Mouse (Mus musculus) kidney, adult 11 months (tissue): Measurements from ENCODE around the gene C2cd4c.
A peak's percentile ranks its signal among the peaks of the same experiment; 100 is the strongest.

Source experiments
- DNase-seq: peaks from one replicate; pipeline ENCODE4 v3.0.0; 2022

C2cd4c gene

GRCm38 (mm10) chr10:79612192-79613135, 1.4 kb downstream of the C2cd4c start:
- no peak for DNase-seq

GRCm38 (mm10) chr10:79611296-79611695, 2.5 kb downstream of the C2cd4c start:
- DNase-seq: no peak

GRCm38 (mm10) chr10:79609276-79609675, 4.5 kb downstream of the C2cd4c start:
- DNase-seq: no peak

GRCm38 (mm10) chr10:79607892-79608291, 5.9 kb downstream of the C2cd4c start:
- peak; percentile 9 for DNase-seq

- DNase-seq: no peak
Measured at GRCm38 (mm10) chr10:79606537-79606936, 7.3 kb downstream of the C2cd4c start.

- DNase-seq: no peak
Measured at GRCm38 (mm10) chr10:79597936-79598230, 15.9 kb downstream of the C2cd4c start.

- DNase-seq: no peak
Measured at GRCm38 (mm10) chr10:79597051-79597935, 16.5 kb downstream of the C2cd4c start.

- no peak for DNase-seq
Measured at GRCm38 (mm10) chr10:79595590-79595929, 18.3 kb downstream of the C2cd4c start.

- DNase-seq: peak; percentile 39
Measured at GRCm38 (mm10) chr10:79594872-79595589, 18.8 kb downstream of the C2cd4c start.

- no peak for DNase-seq
Measured at GRCm38 (mm10) chr10:79594111-79594510, 19.7 kb downstream of the C2cd4c start.

GRCm38 (mm10) chr10:79590702-79591101, 23.1 kb downstream of the C2cd4c start:
- DNase-seq: no peak

GRCm38 (mm10) chr10:79587752-79588126, 26.1 kb downstream of the C2cd4c start:
- DNase-seq: no peak

- no peak for DNase-seq
Measured at GRCm38 (mm10) chr10:79587061-79587751, 26.6 kb downstream of the C2cd4c start, which contains the start of gene Theg. Gene Theg (minus strand): TSS chr10:79587331.

GRCm38 (mm10) chr10:79586243-79586642, 27.6 kb downstream of the C2cd4c start:
- DNase-seq: no peak

- no peak for DNase-seq
Measured at GRCm38 (mm10) chr10:79585723-79586122, 28.1 kb downstream of the C2cd4c start.

- DNase-seq: no peak
Measured at GRCm38 (mm10) chr10:79585136-79585535, 28.7 kb downstream of the C2cd4c start.

- no peak for DNase-seq
Measured at GRCm38 (mm10) chr10:79584426-79584825, 29.4 kb downstream of the C2cd4c start.

GRCm38 (mm10) chr10:79584021-79584420, 29.8 kb downstream of the C2cd4c start:
- DNase-seq: no peak

- DNase-seq: no peak
Measured at GRCm38 (mm10) chr10:79581501-79581900, 32.3 kb downstream of the C2cd4c start.

- no peak for DNase-seq
Measured at GRCm38 (mm10) chr10:79580811-79581210, 33.0 kb downstream of the C2cd4c start.

GRCm38 (mm10) chr10:79580356-79580755, 33.5 kb downstream of the C2cd4c start:
- no peak for DNase-seq

GRCm38 (mm10) chr10:79579781-79580180, 34.0 kb downstream of the C2cd4c start:
- DNase-seq: no peak

- DNase-seq: no peak
Measured at GRCm38 (mm10) chr10:79578891-79579290, 34.9 kb downstream of the C2cd4c start.
